Mouse (Mus musculus) spleen, postnatal 4 days (tissue): Measurements from ENCODE around the gene Pwwp2b.

Experiments
- DNase-seq, 2 experiments: peaks; one replicate each; pipeline ENCODE4 v3.0.0; 2022; ENCODE audit warnings: low spot score in 2 of 2

Pwwp2b gene

GRCm38 (mm10) chr7:139224070-139224469 lies 24.2 kb upstream of the Pwwp2b start:
- no peak for DNase-seq

- peak in 1 of 2 experiments; percentile 42 for DNase-seq
Measured at GRCm38 (mm10) chr7:139224725-139225124, 23.6 kb upstream of the Pwwp2b start.

GRCm38 (mm10) chr7:139226416-139226815 lies 21.9 kb upstream of the Pwwp2b start:
- no peak for DNase-seq

- DNase-seq = no peak
Measured at GRCm38 (mm10) chr7:139228447-139229171, 19.7 kb upstream of the Pwwp2b start.

GRCm38 (mm10) chr7:139229837-139230236 lies 18.4 kb upstream of the Pwwp2b start:
- DNase-seq = no peak

GRCm38 (mm10) chr7:139230241-139230640 lies 18.0 kb upstream of the Pwwp2b start:
- no peak for DNase-seq

GRCm38 (mm10) chr7:139233714-139234113 lies 14.6 kb upstream of the Pwwp2b start:
- DNase-seq = peak; percentile 81 to 89

GRCm38 (mm10) chr7:139234426-139235188 lies 13.7 kb upstream of the Pwwp2b start:
- DNase-seq = no peak

- no peak for DNase-seq
Measured at GRCm38 (mm10) chr7:139235651-139236358, 12.5 kb upstream of the Pwwp2b start.

GRCm38 (mm10) chr7:139239432-139239831 lies 8.8 kb upstream of the Pwwp2b start:
- DNase-seq = no peak

- no peak for DNase-seq
Measured at GRCm38 (mm10) chr7:139246086-139246485, 2.2 kb upstream of the Pwwp2b start.

- DNase-seq = no peak
Measured at GRCm38 (mm10) chr7:139246931-139247880, 1.1 kb upstream of the Pwwp2b start.

- DNase-seq = peak in 1 of 2 experiments; percentile 71
Measured at GRCm38 (mm10) chr7:139248615-139249405, 528 bp downstream of the Pwwp2b start.

GRCm38 (mm10) chr7:139249406-139250210 lies 1.3 kb downstream of the Pwwp2b start:
- no peak for DNase-seq

- DNase-seq = no peak
Measured at GRCm38 (mm10) chr7:139251881-139252301, 3.6 kb downstream of the Pwwp2b start.

GRCm38 (mm10) chr7:139252566-139252965 lies 4.3 kb downstream of the Pwwp2b start:
- no peak for DNase-seq

- DNase-seq = no peak
Measured at GRCm38 (mm10) chr7:139252986-139253385, 4.7 kb downstream of the Pwwp2b start.

GRCm38 (mm10) chr7:139253462-139253861 lies 5.2 kb downstream of the Pwwp2b start:
- DNase-seq = no peak

- no peak for DNase-seq
Measured at GRCm38 (mm10) chr7:139254626-139255025, 6.3 kb downstream of the Pwwp2b start.
